Mouse (Mus musculus) liver, embryonic 16.5 days (tissue): ENCODE data around the gene Ppp1r3f. TPM values are rescaled to one million over a fixed set of nuclear protein-coding genes. Genes with fewer than 3 reads are reported as not detected.
A peak's percentile ranks its signal among the peaks of the same experiment; 100 is the strongest.

ENCODE experiments used
- ATAC-seq: fragments of 200-750 bp; cut with Nextera tagmentation; 2 replicates; pipeline ENCODE4 v1.8.0; 2017; ENCODE audit warnings: low read depth, mild to moderate bottlenecking, moderate number of reproducible peaks, moderate library complexity
- H3K27ac ChIP-seq: fragments of 300-500 bp; sonication (generic); 2 replicates; pipeline ENCODE4 v1.5.1; 2014; ENCODE audit warnings: mild to moderate bottlenecking, low read length
- H3K27me3 ChIP-seq: fragments of 300-500 bp; sonication (generic); 2 replicates; pipeline ENCODE4 v1.6.1; 2014; ENCODE audit warnings: low read depth, low read length, mixed read lengths; ENCODE audit not compliant: control insufficient read depth, insufficient read depth
- H3K36me3 ChIP-seq: fragments of 300-500 bp; sonication (generic); 2 replicates; pipeline ENCODE4 v1.6.1; 2014; ENCODE audit warnings: mild to moderate bottlenecking; ENCODE audit not compliant: control insufficient read depth, insufficient read depth
- H3K4me1 ChIP-seq: fragments of 300-500 bp; sonication (generic); 2 replicates; pipeline ENCODE4 v1.6.1; 2014; ENCODE audit warnings: low read depth, low read length, mixed read lengths; ENCODE audit not compliant: control insufficient read depth
- H3K4me2 ChIP-seq: fragments of 300-500 bp; sonication (generic); 2 replicates; pipeline ENCODE4 v1.6.1; 2014; ENCODE audit warnings: low read depth, low read length, mixed read lengths
- H3K4me3 ChIP-seq: fragments of 300-500 bp; sonication (generic); 2 replicates; pipeline ENCODE4 v1.5.1; 2014; ENCODE audit warnings: low read depth, mild to moderate bottlenecking, low read length
- H3K9ac ChIP-seq: fragments of 300-500 bp; sonication (generic); 2 replicates; pipeline ENCODE4 v1.6.1; 2014; ENCODE audit warnings: low read depth, low read length
- H3K9me3 ChIP-seq: fragments of 300-500 bp; sonication (generic); replicated peaks from 2 replicates; pipeline ENCODE4 v1.6.1; 2016; ENCODE audit warnings: low read length; ENCODE audit not compliant: control insufficient read depth
- WGBS: fragments of 180-500 bp; shearing (Covaris S2); extraction: QIAGEN DNeasy Blood & Tissue Kit; methylation state at CpG from one replicate; pipeline ENCODE4 v1.1.7; 2014; ENCODE audit not compliant: insufficient replicate concordance; 5-methylcytosine and 5-hydroxymethylcytosine counted together
- polyA plus RNA-seq: library from polyadenylated mRNA; unstranded; fragments of >200 nt; fragmentation: Nextera tagmentation; extraction: Ambion mirVana; gene quantifications from 2 replicates; pipeline ENCODE4 v1.2.1, GENCODE M21; 2015

Gene Ppp1r3f
- 0.21 and 0.24 TPM in 2 replicates for polyA plus RNA-seq

- H3K36me3 ChIP-seq: no peaks in the 10 kb centered on the region
- ATAC-seq: peak; percentile 97
- peaks cover 15% of the 10 kb centered on the region for H3K4me1 ChIP-seq
- peak within 1 kb of the TSS; percentile 76 for H3K9ac ChIP-seq
- H3K9me3 ChIP-seq: no peaks in the 10 kb centered on the region
- 23% methylated on average over 56 of the region's 65 CpGs for WGBS
- no peaks in the 10 kb centered on the region for H3K27me3 ChIP-seq
- peak within 1 kb of the TSS; percentile 81 for H3K4me2 ChIP-seq
- H3K27ac ChIP-seq: peak within 1 kb of the TSS; percentile 79
- peak within 1 kb of the TSS; percentile 74 for H3K4me3 ChIP-seq
Measured at GRCm38 (mm10) chrX:7574087-7574884, at the start of gene Ppp1r3f. Ppp1r3f (minus strand) TSS chrX:7574283.

GRCm38 (mm10) chrX:7617889-7618551 is 43.9 kb upstream of the Ppp1r3f start:
- Histone ChIP-seq H3K36me3 (no peaks in the 10 kb centered on the region), H3K4me3 (no peak overlapping the region), H3K4me1 (no peaks in the 10 kb centered on the region), H3K27me3 (no peaks in the 10 kb centered on the region), H3K9me3 (no peaks in the 10 kb centered on the region), H3K9ac (no peak overlapping the region), H3K27ac (no peak overlapping the region), H3K4me2 (no peak overlapping the region)
- no peak for ATAC-seq
- 54% methylated on average over 12 of the region's 12 CpGs for WGBS

GRCm38 (mm10) chrX:7610536-7611258 is 36.6 kb upstream of the Ppp1r3f start:
- WGBS: 27% methylated on average over 26 of the region's 26 CpGs
- H3K9me3 ChIP-seq: no peaks in the 10 kb centered on the region
- no peak overlapping the region for H3K27ac ChIP-seq
- peak overlapping the region; percentile 15; the same call in 1 of the 2 replicates for H3K4me3 ChIP-seq
- no peaks in the 10 kb centered on the region for H3K36me3 ChIP-seq
- H3K27me3 ChIP-seq: peaks cover 18% of the 10 kb centered on the region
- no peak overlapping the region for H3K9ac ChIP-seq
- no peak for ATAC-seq
- peak overlapping the region; percentile 36 for H3K4me2 ChIP-seq
- H3K4me1 ChIP-seq: no peaks in the 10 kb centered on the region; the same call in 1 of the 2 replicates

GRCm38 (mm10) chrX:7610035-7610434 is 36.0 kb upstream of the Ppp1r3f start:
- Histone ChIP-seq H3K9ac (no peak overlapping the region), H3K4me2 (peak overlapping the region; percentile 36), H3K9me3 (no peaks in the 10 kb centered on the region), H3K4me1 (no peaks in the 10 kb centered on the region; the same call in 1 of the 2 replicates), H3K27me3 (peaks cover 18% of the 10 kb centered on the region), H3K27ac (no peak overlapping the region), H3K36me3 (no peaks in the 10 kb centered on the region), H3K4me3 (no peak overlapping the region)
- ATAC-seq: no peak
- WGBS: 25% methylated on average over 21 of the region's 21 CpGs

GRCm38 (mm10) chrX:7606783-7607182 is 32.7 kb upstream of the Ppp1r3f start, which contains the start of gene Cacna1f:
Cacna1f (plus strand) TSS chrX:7607083.
- H3K9ac ChIP-seq: no peak within 1 kb of the TSS
- H3K27me3 ChIP-seq: peaks cover 18% of the 10 kb centered on the region
- no peaks in the 10 kb centered on the region for H3K36me3 ChIP-seq
- H3K4me3 ChIP-seq: no peak within 1 kb of the TSS
- no peak within 1 kb of the TSS for H3K27ac ChIP-seq
- H3K4me1 ChIP-seq: no peaks in the 10 kb centered on the region; the same call in 1 of the 2 replicates
- H3K4me2 ChIP-seq: no peak within 1 kb of the TSS
- no peak for ATAC-seq
- WGBS: 50% methylated on average over 6 of the region's 6 CpGs
- no peaks in the 10 kb centered on the region for H3K9me3 ChIP-seq

GRCm38 (mm10) chrX:7605575-7605941 is 31.5 kb upstream of the Ppp1r3f start:
- H3K4me2 ChIP-seq: peak overlapping the region; percentile 73
- H3K4me3 ChIP-seq: peak overlapping the region; percentile 66; the same call in 1 of the 2 replicates

GRCm38 (mm10) chrX:7604879-7605574 is 30.9 kb upstream of the Ppp1r3f start, which contains the start of gene Ccdc22:
Ccdc22 (minus strand) TSS chrX:7605517.
- peak within 1 kb of the TSS; percentile 59 for H3K9ac ChIP-seq
- no peaks in the 10 kb centered on the region for H3K36me3 ChIP-seq
- H3K4me2 ChIP-seq: peak within 1 kb of the TSS; percentile 73
- 14% methylated on average over 28 of the region's 28 CpGs for WGBS
- H3K9me3 ChIP-seq: no peaks in the 10 kb centered on the region
- H3K4me1 ChIP-seq: no peaks in the 10 kb centered on the region; the same call in 1 of the 2 replicates
- peak within 1 kb of the TSS; percentile 66 for H3K4me3 ChIP-seq
- peak; percentile 96 for ATAC-seq
- peaks cover 7% of the 10 kb centered on the region; the same call in 1 of the 2 replicates for H3K27me3 ChIP-seq
- peak within 1 kb of the TSS; percentile 24; the same call in 1 of the 2 replicates for H3K27ac ChIP-seq

More at GRCm38 (mm10) chrX:7605575-7605941, 31.5 kb upstream of the Ppp1r3f start:
- Histone ChIP-seq H3K27ac (no peak overlapping the region), H3K4me1 (no peaks in the 10 kb centered on the region; the same call in 1 of the 2 replicates), H3K9me3 (no peaks in the 10 kb centered on the region), H3K36me3 (no peaks in the 10 kb centered on the region), H3K27me3 (peaks cover 12% of the 10 kb centered on the region), H3K9ac (no peak overlapping the region)
- ATAC-seq: peak; percentile 6; the same call in 1 of the 2 replicates
- WGBS: 21% methylated on average over 8 of the region's 8 CpGs

GRCm38 (mm10) chrX:7604004-7604403 is 29.9 kb upstream of the Ppp1r3f start:
- 55% methylated on average over 7 of the region's 7 CpGs for WGBS
- no peak for ATAC-seq
- no peak overlapping the region; the same call in 1 of the 2 replicates for H3K9ac ChIP-seq
- no peaks in the 10 kb centered on the region for H3K9me3 ChIP-seq
- peaks cover 5% of the 10 kb centered on the region; the same call in 1 of the 2 replicates for H3K27me3 ChIP-seq
- no peak overlapping the region for H3K27ac ChIP-seq
- peak overlapping the region; percentile 73 for H3K4me2 ChIP-seq
- H3K36me3 ChIP-seq: no peaks in the 10 kb centered on the region
- no peaks in the 10 kb centered on the region; the same call in 1 of the 2 replicates for H3K4me1 ChIP-seq
- H3K4me3 ChIP-seq: no peak overlapping the region
